15 mouse cellular contexts compared by ENCODE assay signal in the genomic region with DNA sequence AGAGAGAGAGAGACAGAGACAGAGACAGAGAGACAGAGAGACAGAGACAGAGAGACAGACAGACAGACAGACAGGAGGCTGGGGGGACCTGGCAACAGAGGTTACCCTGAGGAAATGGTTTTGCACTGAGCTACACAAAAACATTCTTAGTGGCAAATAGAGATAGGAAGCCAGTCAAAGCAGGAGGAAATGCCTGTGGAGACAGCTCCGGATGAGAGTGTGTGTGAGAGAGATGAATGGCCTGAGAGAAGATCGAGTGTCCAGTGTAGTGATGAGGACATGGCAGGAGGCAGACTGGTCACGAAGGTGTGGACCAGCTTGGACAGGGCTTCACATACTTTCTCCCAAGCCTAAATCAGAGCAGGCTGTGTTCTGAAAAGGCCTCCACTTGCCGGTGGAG. TPM values are rescaled to one million over a fixed set of nuclear protein-coding genes. Genes with fewer than 3 reads are reported as not detected.
A peak's percentile ranks its signal among the peaks of the same experiment; 100 is the strongest.
DNase-seq lines count a peak whose midpoint lies in the region; ATAC-seq and TF ChIP-seq lines count a peak whose summit lies in the region.
"Had no signal": no experiment of that assay in that cellular context is flagged by ENCODE, and none has a peak within 500 bp of the region (broad histone marks: within the 10 kb centered on the region; RNA-seq: fewer than 3 reads in every experiment).

No protein-coding gene starts in this region.

- TF ChIP-seq CTCF in stomach, postnatal 0 days (IDR thresholded peaks at IDR 0.05; ENCODE audit: low read depth) = no peak

- ATAC-seq in heart, embryonic 13.5 days (ENCODE audit: extremely low read depth, insufficient number of reproducible peaks, low FRiP score, low TSS enrichment) = no peak
- no peak for ATAC-seq in stomach, embryonic 14.5 days (ENCODE audit: insufficient number of reproducible peaks, insufficient read depth, low FRiP score, low read depth)
- no peak for ATAC-seq in stomach, postnatal 0 days (ENCODE audit: low FRiP score, low TSS enrichment)
- ATAC-seq in granulocyte monocyte progenitor cell, adult 5-6 weeks (replicated peaks; ENCODE audit: poor library complexity, severe bottlenecking) = no peak
- ATAC-seq: midbrain, embryonic 15.5 days had no signal

- H3K27me3 ChIP-seq in heart, embryonic 13.5 days (replicated peaks) = no peaks in the 10 kb centered on the region
- H3K27me3 ChIP-seq in stomach, embryonic 14.5 days (ENCODE audit: control insufficient read depth, insufficient read depth, low read length) = no peaks in the 10 kb centered on the region
- no peaks in the 10 kb centered on the region for H3K27me3 ChIP-seq in stomach, postnatal 0 days (ENCODE audit: control insufficient read depth, insufficient read depth, low read length)
- H3K27me3 ChIP-seq: hindbrain, embryonic 13.5 days; limb, embryonic 13.5 days; midbrain, embryonic 15.5 days had no signal

- no peak for DNase-seq in heart, adult 18-20 months
- peak; percentile 32 to 48 for DNase-seq in kidney, postnatal 36 days
- no peak for DNase-seq in kidney, adult 9 months
- no peak for DNase-seq in stomach, postnatal 0 days (ENCODE audit: low spot score)
- DNase-seq: adrenal gland, postnatal 10 days; gastrocnemius, postnatal 14 days; layer of hippocampus, adult 9-11 months; right cerebral cortex, postnatal 14 days had no signal

- H3K27ac ChIP-seq in heart, embryonic 13.5 days (replicated peaks) = peak overlapping the region; percentile 45
- peak overlapping the region; percentile 11; the same call in 1 of the 2 replicates for H3K27ac ChIP-seq in stomach, embryonic 14.5 days (ENCODE audit: low read length)
- H3K27ac ChIP-seq in stomach, postnatal 0 days (replicated peaks) = no peak overlapping the region
- H3K27ac ChIP-seq: forebrain, embryonic 10.5 days; hindbrain, embryonic 13.5 days; limb, embryonic 13.5 days; midbrain, embryonic 15.5 days had no signal

- no peak overlapping the region for H3K9ac ChIP-seq in heart, embryonic 13.5 days
- H3K9ac ChIP-seq in stomach, embryonic 14.5 days (replicated peaks; ENCODE audit: low read depth, low read length) = no peak overlapping the region
- H3K9ac ChIP-seq in stomach, postnatal 0 days (ENCODE audit: low read length) = no peak overlapping the region
- H3K9ac ChIP-seq: hindbrain, embryonic 13.5 days; limb, embryonic 13.5 days; midbrain, embryonic 15.5 days had no signal

- H3K36me3 ChIP-seq in heart, embryonic 13.5 days = no peaks in the 10 kb centered on the region
- H3K36me3 ChIP-seq in stomach, embryonic 14.5 days (ENCODE audit: control insufficient read depth, insufficient read depth, low read length) = no peaks in the 10 kb centered on the region
- no peaks in the 10 kb centered on the region for H3K36me3 ChIP-seq in stomach, postnatal 0 days (ENCODE audit: control insufficient read depth, insufficient read depth, low read length)
- H3K36me3 ChIP-seq: forebrain, embryonic 10.5 days; hindbrain, embryonic 13.5 days; limb, embryonic 13.5 days; midbrain, embryonic 15.5 days had no signal

- 43% methylated on average over 4 of the region's 4 CpGs for WGBS in heart, embryonic 13.5 days
- WGBS in stomach, embryonic 14.5 days = 69% methylated on average over 4 of the region's 4 CpGs
- 66% methylated on average over 4 of the region's 4 CpGs for WGBS in stomach, postnatal 0 days

- no peak overlapping the region for H3K4me3 ChIP-seq in heart, embryonic 13.5 days
- H3K4me3 ChIP-seq in stomach, embryonic 14.5 days (ENCODE audit: low read depth, low read length) = no peak overlapping the region
- H3K4me3 ChIP-seq in stomach, postnatal 0 days (ENCODE audit: low read depth, low read length) = no peak overlapping the region
- H3K4me3 ChIP-seq: forebrain, embryonic 10.5 days; hindbrain, embryonic 13.5 days; limb, embryonic 13.5 days; midbrain, embryonic 15.5 days had no signal

- H3K9me3 ChIP-seq in heart, embryonic 13.5 days = no peaks in the 10 kb centered on the region
- no peaks in the 10 kb centered on the region for H3K9me3 ChIP-seq in stomach, embryonic 14.5 days (ENCODE audit: control insufficient read depth, low read depth, low read length)
- H3K9me3 ChIP-seq in stomach, postnatal 0 days (ENCODE audit: control insufficient read depth, low read length) = no peaks in the 10 kb centered on the region
- H3K9me3 ChIP-seq: forebrain, embryonic 10.5 days; hindbrain, embryonic 13.5 days; limb, embryonic 13.5 days; midbrain, embryonic 15.5 days had no signal

- H3K4me1 ChIP-seq in heart, embryonic 13.5 days = peaks cover 88% of the 10 kb centered on the region
- H3K4me1 ChIP-seq in stomach, embryonic 14.5 days (ENCODE audit: control insufficient read depth, insufficient read depth, low read length) = peaks cover 10% of the 10 kb centered on the region; the same call in 1 of the 2 replicates
- H3K4me1 ChIP-seq in stomach, postnatal 0 days (replicated peaks; ENCODE audit: control insufficient read depth, insufficient read depth) = peaks cover 4% of the 10 kb centered on the region; the same call in 1 of the 2 replicates

- no peak for TF ChIP-seq EP300 in stomach, postnatal 0 days (optimal IDR thresholded peaks at IDR 0.05)

- H3K4me2 ChIP-seq in heart, embryonic 13.5 days = no peak overlapping the region
- no peak overlapping the region for H3K4me2 ChIP-seq in stomach, embryonic 14.5 days (replicated peaks; ENCODE audit: low read depth, low read length)
- H3K4me2 ChIP-seq in stomach, postnatal 0 days (replicated peaks; ENCODE audit: low read depth) = no peak overlapping the region
- H3K4me2 ChIP-seq: hindbrain, embryonic 13.5 days; limb, embryonic 13.5 days; midbrain, embryonic 15.5 days had no signal

RNA-seq across cellular contexts. Expression of a gene that starts 20.2 kb away (rescaled TPM):
- 11.4 and 12.0 TPM in 2 replicates for polyA plus RNA-seq in heart, embryonic 13.5 days (2015; fragmentation: Nextera tagmentation; extraction: Ambion mirVana)
- total RNA-seq in heart, adult 18-20 months (2021) = 10 to 100 TPM in 1 of 2 experiments, 1 to 10 TPM in 1; 9.9 to 10.7 TPM
- polyA plus RNA-seq in stomach, embryonic 14.5 days (2014; fragmentation: Nextera tagmentation; extraction: Ambion mirVana) = 22.0 TPM in 2 replicates
- polyA plus RNA-seq in stomach, postnatal 0 days (2015; fragmentation: Nextera tagmentation; extraction: Ambion mirVana) = 6.8 and 7.3 TPM in 2 replicates
- 7.8 and 10.3 TPM in 2 replicates for total RNA-seq in granulocyte monocyte progenitor cell, adult 5-6 weeks (2014; fragmentation: Nextera tagmentation)
- total RNA-seq in granulocyte monocyte progenitor cell, adult 5-6 weeks (2017) = 9.0 and 10.6 TPM in 2 replicates

Comparison
In these comparisons a context has a peak if more than half of its experiments do, and no peak if none do; other contexts are left out.
1. DNase-seq: peak in kidney, postnatal 36 days (2 of 2); none in heart, adult 18-20 months (0 of 2), kidney, adult 9 months (single experiment) and stomach, postnatal 0 days (single experiment).